Mouse (Mus musculus) embryonic facial prominence, embryonic 15.5 days (tissue): ENCODE data around the gene Asphd1. TPM values are rescaled to one million over a fixed set of nuclear protein-coding genes. Genes with fewer than 3 reads are reported as not detected.

Source experiments
- ATAC-seq: fragments of 200-750 bp; cut with Nextera tagmentation; 2 replicates; pipeline ENCODE4 v1.8.0; 2017; ENCODE audit warnings: low read depth, moderate TSS enrichment; ENCODE audit not compliant: insufficient number of reproducible peaks, low FRiP score, low TSS enrichment
- H3K27ac ChIP-seq: fragments of 300-500 bp; sonication (generic); replicated peaks from 2 replicates; pipeline ENCODE4 v1.5.1; 2015; ENCODE audit warnings: mild to moderate bottlenecking, inconsistent platforms
- H3K27me3 ChIP-seq: fragments of 300-500 bp; sonication (generic); 2 replicates; pipeline ENCODE4 v1.6.1; 2015; ENCODE audit warnings: inconsistent platforms
- H3K36me3 ChIP-seq: fragments of 300-500 bp; sonication (generic); 2 replicates; pipeline ENCODE4 v1.6.1; 2015; ENCODE audit warnings: mild to moderate bottlenecking, inconsistent platforms
- H3K4me1 ChIP-seq: fragments of 300-500 bp; sonication (generic); 2 replicates; pipeline ENCODE4 v1.6.1; 2015; ENCODE audit warnings: inconsistent platforms
- H3K4me2 ChIP-seq: fragments of 300-500 bp; sonication (generic); replicated peaks from 2 replicates; pipeline ENCODE4 v1.6.1; 2015; ENCODE audit warnings: mild to moderate bottlenecking, inconsistent platforms
- H3K4me3 ChIP-seq: fragments of 300-500 bp; sonication (generic); replicated peaks from 2 replicates; pipeline ENCODE4 v1.5.1; 2015; ENCODE audit warnings: mild to moderate bottlenecking, inconsistent platforms
- H3K9ac ChIP-seq: fragments of 300-500 bp; sonication (generic); 2 replicates; pipeline ENCODE4 v1.6.1; 2015; ENCODE audit warnings: inconsistent platforms
- H3K9me3 ChIP-seq: fragments of 300-500 bp; sonication (generic); replicated peaks from 2 replicates; pipeline ENCODE4 v1.6.1; 2016; ENCODE audit warnings: inconsistent platforms
- WGBS: fragments of 180-500 bp; shearing (Covaris S2); methylation state at CpG from one replicate; pipeline ENCODE4 v1.1.7; 2015; 5-methylcytosine and 5-hydroxymethylcytosine counted together
- polyA plus RNA-seq: library from polyadenylated mRNA; unstranded; fragments of >200 nt; fragmentation: Nextera tagmentation; extraction: Ambion mirVana; gene quantifications from 2 replicates; pipeline ENCODE4 v1.2.1, GENCODE M21; 2015

Gene Asphd1
- 0.15 and 0.37 TPM in 2 replicates for polyA plus RNA-seq

- Histone ChIP-seq H3K27ac (no peak within 1 kb of the TSS), H3K4me3 (peak within 1 kb of the TSS; percentile 53), H3K4me1 (peaks cover 16% of the 10 kb centered on the region), H3K36me3 (peaks cover 7% of the 10 kb centered on the region; the same call in 1 of the 2 replicates), H3K9me3 (no peaks in the 10 kb centered on the region), H3K9ac (no peak within 1 kb of the TSS), H3K27me3 (peaks cover 35% of the 10 kb centered on the region), H3K4me2 (peak within 1 kb of the TSS; percentile 100)
- WGBS, result 1% methylated on average over 21 of the region's 21 CpGs
- peak; percentile 22 for ATAC-seq
Observed at GRCm38 (mm10) chr7:126949403-126949792, at the start of gene Asphd1. Gene Asphd1 (minus strand): TSS chr7:126949582.

DNA sequence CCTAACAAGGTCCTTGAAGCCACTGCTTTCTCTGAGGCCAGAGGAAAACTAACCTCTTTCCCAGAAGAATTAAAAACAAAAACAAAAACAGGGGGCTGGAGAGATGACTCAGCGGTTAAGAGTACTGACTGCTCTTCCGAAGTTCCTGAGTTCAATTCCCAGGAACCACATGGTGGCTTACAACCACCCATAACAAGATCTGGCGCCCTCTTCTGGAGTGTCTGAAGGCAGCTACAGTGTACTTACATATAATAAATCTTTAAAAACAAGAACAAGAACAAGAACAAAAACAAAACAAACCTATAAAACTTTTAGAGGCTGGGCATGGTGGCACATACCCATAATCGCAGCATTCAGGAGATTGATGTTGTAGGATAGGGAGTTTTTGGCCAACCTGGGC is 47.1 kb upstream of the Asphd1 start:
- Histone ChIP-seq H3K27me3 (no peaks in the 10 kb centered on the region), H3K9ac (no peak overlapping the region), H3K4me3 (no peak overlapping the region), H3K27ac (no peak overlapping the region), H3K36me3 (peaks cover 3% of the 10 kb centered on the region; the same call in 1 of the 2 replicates), H3K4me1 (no peaks in the 10 kb centered on the region), H3K4me2 (no peak overlapping the region), H3K9me3 (no peaks in the 10 kb centered on the region)
- no peak for ATAC-seq
- 78% methylated on average over 4 of the region's 4 CpGs for WGBS

- ATAC-seq, result no peak
- no peaks in the 10 kb centered on the region for H3K9me3 ChIP-seq
- WGBS, result 70% methylated on average over 8 of the region's 8 CpGs
Observed at GRCm38 (mm10) chr7:126988816-126989215, 39.4 kb upstream of the Asphd1 start.

DNA sequence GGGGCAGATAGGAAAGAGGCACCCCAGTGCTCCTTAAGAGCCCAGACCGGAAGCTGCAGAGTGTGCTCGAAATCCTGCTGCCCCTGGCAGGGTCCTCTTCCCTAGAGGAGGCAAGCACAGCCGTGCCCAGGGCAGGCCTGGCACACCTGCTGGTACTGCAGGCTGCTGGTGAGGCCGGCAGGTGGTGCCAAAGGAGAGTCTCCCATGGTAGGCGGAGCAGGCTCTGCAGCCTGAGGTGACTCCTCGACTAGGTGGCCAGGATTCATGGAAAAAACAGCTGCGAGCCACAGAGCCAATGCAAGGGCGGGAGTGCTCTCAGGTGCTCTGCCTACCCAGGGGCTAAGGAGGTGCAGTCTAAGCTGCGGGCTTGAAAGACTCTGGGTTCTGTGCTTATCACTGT is 36.9 kb upstream of the Asphd1 start:
- H3K36me3 ChIP-seq, result no peaks in the 10 kb centered on the region; the same call in 1 of the 2 replicates
- no peaks in the 10 kb centered on the region for H3K27me3 ChIP-seq
- no peak overlapping the region for H3K4me3 ChIP-seq
- no peak overlapping the region for H3K9ac ChIP-seq
- H3K4me2 ChIP-seq, result no peak overlapping the region
- no peaks in the 10 kb centered on the region for H3K9me3 ChIP-seq
- no peaks in the 10 kb centered on the region for H3K4me1 ChIP-seq
- 34% methylated on average over 9 of the region's 9 CpGs for WGBS
- no peak overlapping the region for H3K27ac ChIP-seq
- ATAC-seq, result no peak

More at GRCm38 (mm10) chr7:126988816-126989215, 39.4 kb upstream of the Asphd1 start:
- Histone ChIP-seq H3K27ac (no peak overlapping the region), H3K36me3 (no peaks in the 10 kb centered on the region), H3K27me3 (no peaks in the 10 kb centered on the region), H3K4me1 (no peaks in the 10 kb centered on the region), H3K4me3 (no peak overlapping the region), H3K9ac (no peak overlapping the region), H3K4me2 (no peak overlapping the region)

GRCm38 (mm10) chr7:126984667-126985444 is 35.5 kb upstream of the Asphd1 start:
- WGBS, result 65% methylated on average over 10 of the region's 10 CpGs
- no peaks in the 10 kb centered on the region for H3K9me3 ChIP-seq
- no peak overlapping the region for H3K27ac ChIP-seq
- no peak overlapping the region for H3K4me3 ChIP-seq
- no peaks in the 10 kb centered on the region for H3K27me3 ChIP-seq
- H3K4me2 ChIP-seq, result no peak overlapping the region
- H3K9ac ChIP-seq, result no peak overlapping the region
- no peak for ATAC-seq
- no peaks in the 10 kb centered on the region for H3K4me1 ChIP-seq
- H3K36me3 ChIP-seq, result peaks cover 12% of the 10 kb centered on the region

- 74% methylated on average over 7 of the region's 7 CpGs for WGBS
- H3K9ac ChIP-seq, result no peak overlapping the region
Observed at GRCm38 (mm10) chr7:126983113-126983512, 33.7 kb upstream of the Asphd1 start.

GRCm38 (mm10) chr7:126982054-126982453 is 32.7 kb upstream of the Asphd1 start:
- Histone ChIP-seq H3K27ac (no peak overlapping the region), H3K27me3 (no peaks in the 10 kb centered on the region), H3K4me3 (no peak overlapping the region), H3K9ac (no peak overlapping the region), H3K9me3 (no peaks in the 10 kb centered on the region), H3K4me1 (peaks cover 12% of the 10 kb centered on the region; the same call in 1 of the 2 replicates), H3K36me3 (peaks cover 33% of the 10 kb centered on the region), H3K4me2 (no peak overlapping the region)
- ATAC-seq, result no peak
- 81% methylated on average over 4 of the region's 4 CpGs for WGBS

More at GRCm38 (mm10) chr7:126983113-126983512, 33.7 kb upstream of the Asphd1 start:
- H3K4me1 ChIP-seq, result 0 out of 2 replicates have a peak, but pooled peaks cover 5% of the 10 kb centered on the region
- no peaks in the 10 kb centered on the region for H3K9me3 ChIP-seq
- ATAC-seq, result no peak
- H3K27me3 ChIP-seq, result no peaks in the 10 kb centered on the region
- H3K4me3 ChIP-seq, result no peak overlapping the region
- H3K36me3 ChIP-seq, result peaks cover 30% of the 10 kb centered on the region
- H3K4me2 ChIP-seq, result no peak overlapping the region
- H3K27ac ChIP-seq, result no peak overlapping the region

- H3K4me2 ChIP-seq, result no peak overlapping the region
- H3K27me3 ChIP-seq, result no peaks in the 10 kb centered on the region
- 88% methylated on average over 2 of the region's 2 CpGs for WGBS
- no peak for ATAC-seq
- no peak overlapping the region for H3K27ac ChIP-seq
- H3K9ac ChIP-seq, result no peak overlapping the region
- H3K36me3 ChIP-seq, result peaks cover 33% of the 10 kb centered on the region
- no peak overlapping the region for H3K4me3 ChIP-seq
- H3K9me3 ChIP-seq, result no peaks in the 10 kb centered on the region
- H3K4me1 ChIP-seq, result peaks cover 15% of the 10 kb centered on the region; the same call in 1 of the 2 replicates
Observed at GRCm38 (mm10) chr7:126981601-126982000, 32.2 kb upstream of the Asphd1 start.

- 93% methylated on average over 6 of the region's 6 CpGs for WGBS
- no peaks in the 10 kb centered on the region for H3K9me3 ChIP-seq
- no peak for ATAC-seq
- H3K36me3 ChIP-seq, result peaks cover 33% of the 10 kb centered on the region
- no peak overlapping the region for H3K9ac ChIP-seq
- H3K27me3 ChIP-seq, result no peaks in the 10 kb centered on the region
- H3K27ac ChIP-seq, result no peak overlapping the region
- peaks cover 19% of the 10 kb centered on the region for H3K4me1 ChIP-seq
- no peak overlapping the region for H3K4me3 ChIP-seq
- H3K4me2 ChIP-seq, result no peak overlapping the region
Observed at GRCm38 (mm10) chr7:126978841-126979240, 29.5 kb upstream of the Asphd1 start.

DNA sequence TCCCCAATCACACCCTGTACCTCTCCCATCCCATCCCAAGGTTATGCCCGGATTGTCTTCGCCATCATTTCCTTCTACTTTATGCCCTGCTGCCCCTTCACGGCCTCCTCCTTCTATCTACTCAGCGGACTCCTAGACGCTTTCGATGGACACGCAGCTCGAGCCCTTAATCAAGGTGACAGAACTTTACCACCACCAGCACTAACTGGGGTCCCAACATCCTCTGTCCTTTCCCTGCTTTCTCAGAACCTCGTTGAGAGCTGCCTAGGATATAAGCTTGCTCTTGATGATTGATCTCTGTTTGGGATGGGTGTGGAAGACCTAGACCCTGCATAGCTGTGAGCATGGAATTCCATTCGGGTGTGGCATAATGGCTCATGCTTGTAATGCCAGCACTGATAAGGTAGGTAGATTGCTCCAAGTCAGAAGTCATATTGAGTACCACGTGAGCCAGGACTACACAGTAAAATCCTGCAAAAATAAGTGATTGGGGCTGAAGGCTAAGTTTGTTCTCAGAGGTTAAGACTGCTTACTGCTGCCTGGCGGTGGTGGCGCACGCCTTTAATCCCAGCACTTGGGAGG is 27.6 kb upstream of the Asphd1 start:
- peaks cover 19% of the 10 kb centered on the region for H3K4me1 ChIP-seq
- H3K4me2 ChIP-seq, result peak overlapping the region; percentile 78
- peaks cover 33% of the 10 kb centered on the region for H3K36me3 ChIP-seq
- H3K4me3 ChIP-seq, result peak overlapping the region; percentile 99
- 24% methylated on average over 14 of the region's 14 CpGs for WGBS
- H3K9me3 ChIP-seq, result no peaks in the 10 kb centered on the region
- H3K27ac ChIP-seq, result peak overlapping the region; percentile 98; the same call in 1 of the 2 replicates
- peak overlapping the region; percentile 99 for H3K9ac ChIP-seq
- no peak for ATAC-seq
- no peaks in the 10 kb centered on the region for H3K27me3 ChIP-seq

DNA sequence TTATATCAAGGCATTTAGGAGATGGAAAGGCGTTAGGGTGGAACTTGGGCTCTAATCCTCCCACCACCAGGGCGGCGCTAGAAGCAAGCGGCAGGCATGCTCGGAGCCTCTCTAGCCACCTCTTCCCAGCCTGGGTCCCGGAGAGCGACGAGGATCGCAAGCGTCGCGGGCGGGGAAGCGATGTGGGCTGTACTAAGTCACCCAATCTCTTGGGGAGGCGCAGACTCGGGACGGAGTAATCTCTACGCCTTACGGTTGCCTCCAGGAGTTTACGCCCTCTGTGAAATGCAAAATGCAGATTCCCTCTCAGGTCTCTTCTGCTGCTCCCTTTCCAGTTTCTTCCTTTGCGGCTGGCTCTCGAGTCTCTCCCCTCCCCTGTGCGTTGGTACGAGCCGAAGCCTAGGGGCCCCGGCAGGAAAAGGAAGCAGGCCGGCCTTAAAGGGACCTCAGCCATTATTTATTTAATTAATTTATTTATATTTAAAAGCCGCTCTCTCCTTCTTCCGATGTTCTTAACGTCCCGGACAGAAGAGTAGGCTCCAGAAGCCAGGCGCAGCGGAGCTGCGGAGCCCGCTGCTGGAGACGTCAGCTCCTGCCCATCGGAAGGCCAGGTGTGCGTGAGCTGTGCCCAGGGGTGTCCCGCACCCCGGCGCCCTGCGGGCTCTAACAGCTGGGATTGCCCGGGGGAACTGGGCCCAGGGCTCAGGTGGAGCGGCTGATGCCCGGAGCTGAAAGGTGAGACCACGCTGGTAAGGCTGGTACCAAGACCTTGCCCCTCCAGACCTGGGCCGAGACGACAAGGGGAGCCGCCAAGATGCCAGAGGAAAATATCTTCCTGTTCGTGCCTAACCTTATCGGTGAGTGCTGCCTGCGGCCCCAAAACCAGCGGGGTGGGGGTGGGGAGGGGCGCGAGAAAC is 26.8 kb upstream of the Asphd1 start, which contains the start of gene Cdiptos:
Gene Cdiptos (minus strand): TSS at position 149 of the 917 bp plus-strand sequence.
- WGBS, result under 1% methylated on average over 55 of the region's 55 CpGs
- Histone ChIP-seq H3K36me3 (peaks cover 32% of the 10 kb centered on the region), H3K4me1 (peaks cover 19% of the 10 kb centered on the region), H3K27me3 (no peaks in the 10 kb centered on the region), H3K27ac (peak within 1 kb of the TSS; percentile 98), H3K9ac (peak within 1 kb of the TSS; percentile 99), H3K4me3 (peak within 1 kb of the TSS; percentile 99), H3K4me2 (peak within 1 kb of the TSS; percentile 78), H3K9me3 (no peaks in the 10 kb centered on the region)
- peak; percentile 92 for ATAC-seq
